Mouse (Mus musculus) embryo, embryonic 10.5 days (tissue): ENCODE data around the gene Wdr38.
"Not testable (repeated sequence)": the region's sequence is repeated elsewhere in the genome, so short reads cannot be mapped to it uniquely, and the experiment has no call there.

Experiments used
- DNase-seq: peaks from one replicate; pipeline ENCODE4 v3.0.0-alpha.2; 2015; ENCODE audit warnings: low spot score

Wdr38 gene

DNA sequence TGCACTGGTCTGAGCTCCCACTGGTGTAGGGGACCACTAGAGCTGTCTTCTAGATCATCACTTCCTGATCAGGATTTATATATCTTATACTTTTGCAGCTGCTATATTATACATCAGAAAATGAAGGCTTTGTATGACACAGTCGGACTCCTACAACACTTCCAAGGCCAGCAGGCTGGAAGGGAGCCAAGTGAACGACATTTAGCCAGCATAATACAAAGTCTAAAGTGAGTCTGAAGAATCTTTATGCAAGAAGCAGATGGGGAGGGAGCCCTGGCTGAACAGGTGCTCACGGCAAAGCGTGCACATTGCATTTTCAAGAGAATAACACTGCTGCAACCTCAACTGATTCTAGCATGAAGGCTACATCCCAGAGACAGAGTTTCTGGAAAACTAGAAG lies 4.8 kb upstream of the Wdr38 start:
- no peak for DNase-seq

DNA sequence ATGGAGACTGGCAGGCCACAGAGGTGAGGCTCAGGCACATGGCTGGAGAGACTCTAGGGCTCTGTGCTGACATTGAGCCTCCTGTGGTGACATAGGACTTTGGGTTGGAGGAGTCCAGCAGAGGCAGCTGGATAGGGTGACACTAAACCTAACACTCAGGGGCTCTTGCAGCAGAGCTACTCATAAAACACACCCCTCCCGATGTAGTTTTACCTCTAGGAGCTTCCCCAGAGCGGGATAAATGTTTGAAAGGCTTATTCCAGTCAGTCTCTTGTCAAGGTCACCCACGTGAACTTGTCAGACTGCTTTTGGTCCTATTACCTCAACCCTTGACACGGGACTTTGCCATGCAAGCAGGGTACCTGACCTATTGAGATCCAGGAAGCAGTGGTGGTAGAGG lies 2.1 kb downstream of the Wdr38 start:
- DNase-seq: no peak

DNA sequence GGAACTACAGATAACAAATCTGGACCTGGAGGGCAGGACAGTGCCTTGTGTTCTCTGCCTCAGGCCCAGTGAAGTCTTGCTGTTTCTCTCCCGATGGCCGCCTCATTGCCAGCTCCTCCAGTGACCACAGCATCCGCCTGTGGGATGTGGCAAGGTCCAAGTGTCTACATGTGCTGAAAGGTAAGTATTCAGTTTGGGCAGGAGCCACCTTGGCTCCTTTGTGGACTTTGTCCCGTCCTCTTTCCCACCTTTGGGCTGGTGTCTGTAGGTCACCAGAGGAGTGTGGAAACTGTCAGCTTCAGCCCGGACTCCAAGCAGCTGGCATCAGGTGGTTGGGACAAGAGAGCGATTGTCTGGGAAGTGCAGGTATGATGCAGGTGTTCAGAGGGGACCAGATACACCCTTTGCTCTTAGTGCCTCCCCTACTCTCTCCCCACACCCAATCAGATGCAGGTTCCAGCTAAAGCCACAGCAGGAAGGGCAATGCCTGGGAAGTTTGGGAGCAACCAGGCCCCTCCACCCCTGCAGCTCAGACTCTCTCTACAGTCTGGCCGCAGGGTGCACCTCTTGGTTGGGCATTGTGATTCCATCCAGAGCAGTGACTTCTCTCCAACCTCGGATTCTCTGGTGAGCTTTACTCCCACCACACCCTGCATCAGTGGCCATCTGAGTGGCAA lies 2.8 kb downstream of the Wdr38 start:
- DNase-seq: no peak

DNA sequence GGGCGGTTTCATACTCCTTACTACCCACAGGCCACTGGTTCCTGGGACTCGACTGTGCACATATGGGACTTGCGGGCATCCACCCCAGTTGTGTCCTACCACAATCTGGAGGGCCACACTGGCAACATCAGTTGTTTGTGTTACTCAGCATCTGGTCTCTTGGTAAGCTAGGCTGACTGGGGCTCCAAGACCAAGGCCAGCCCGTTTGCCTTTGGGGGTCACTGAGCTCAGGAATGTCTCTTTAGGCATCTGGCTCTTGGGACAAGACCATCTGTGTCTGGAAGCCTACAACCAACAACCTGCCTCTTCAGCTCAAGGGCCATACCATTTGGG lies 3.3 kb downstream of the Wdr38 start:
- no peak for DNase-seq

DNA sequence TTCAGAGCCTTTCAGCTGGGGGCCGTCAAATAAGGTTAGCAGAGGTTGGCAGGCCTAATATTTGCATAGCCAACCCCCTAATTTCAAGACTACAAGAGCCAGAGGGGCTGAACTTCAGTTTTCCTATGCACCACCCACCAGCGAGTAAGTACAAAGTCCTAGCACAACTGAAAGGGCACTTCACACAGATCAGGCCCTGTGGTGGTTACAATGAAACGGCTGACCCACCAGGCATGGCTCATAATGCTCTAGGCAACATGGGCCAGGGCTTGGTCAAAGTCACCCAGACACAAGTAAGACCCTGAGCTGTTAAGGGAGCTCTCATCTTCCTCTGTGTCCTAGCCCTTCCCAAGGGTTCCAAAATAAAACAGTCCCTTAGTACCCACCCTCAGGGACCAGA lies 4.6 kb downstream of the Wdr38 start:
- no peak for DNase-seq

DNA sequence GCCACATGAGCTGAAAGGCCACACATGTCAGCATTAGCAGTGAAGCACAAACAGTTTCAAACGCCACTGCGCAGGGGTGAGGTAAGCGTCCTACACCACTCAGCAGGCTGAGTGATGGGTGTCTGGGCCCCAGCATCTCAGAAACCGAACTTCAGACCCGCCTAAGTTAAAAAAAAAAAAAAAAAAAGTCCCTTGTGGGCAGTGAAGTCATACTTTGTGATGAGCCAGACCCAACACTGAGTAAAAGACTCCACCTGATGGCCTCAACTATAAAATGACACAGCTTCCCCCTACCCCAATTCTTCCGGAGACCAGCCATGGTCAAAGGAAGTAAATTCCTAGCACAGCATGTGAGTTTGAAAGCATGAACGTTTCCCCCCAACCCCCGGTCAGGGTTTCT lies 5.8 kb downstream of the Wdr38 start:
- no peak for DNase-seq

DNA sequence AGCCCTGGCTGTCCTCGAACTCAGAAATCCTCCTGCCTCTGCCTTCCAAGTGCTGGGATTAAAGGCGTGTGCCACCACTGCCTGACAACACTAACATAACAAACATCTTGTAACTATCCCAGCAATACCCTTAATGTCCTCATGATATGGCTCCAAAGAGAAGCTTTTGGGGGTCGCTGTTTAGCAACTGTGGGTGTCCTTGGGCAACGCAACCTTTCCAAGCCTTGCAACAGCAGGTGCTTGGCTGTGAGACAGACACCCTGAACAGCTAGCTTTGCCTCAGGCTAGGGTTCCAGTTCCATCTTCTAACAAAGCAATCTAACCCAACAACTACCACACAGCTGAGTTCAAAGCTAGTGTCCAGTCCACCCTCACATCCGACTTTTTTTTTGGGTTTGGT lies 6.2 kb downstream of the Wdr38 start:
- no peak for DNase-seq

DNA sequence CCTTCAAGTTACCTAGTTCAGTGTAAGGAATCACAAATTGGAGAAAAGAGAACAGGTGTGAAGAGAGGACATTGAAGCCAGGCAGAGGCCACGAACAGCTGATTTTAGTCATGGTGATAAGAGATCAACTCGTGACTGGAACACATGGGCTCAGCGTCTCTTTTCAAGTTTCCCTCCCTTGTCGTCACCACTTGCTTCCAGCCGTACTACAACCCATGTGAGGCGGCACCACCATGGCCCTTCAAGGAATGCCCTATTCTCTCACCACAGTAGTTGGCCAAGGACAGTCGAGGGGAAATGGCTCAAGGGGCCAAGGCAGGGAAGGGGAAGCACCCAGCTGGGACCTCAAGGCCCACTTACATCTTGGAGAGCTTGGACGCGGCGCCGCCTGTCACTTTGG lies 7.1 kb downstream of the Wdr38 start:
- DNase-seq: peak; percentile 38

DNA sequence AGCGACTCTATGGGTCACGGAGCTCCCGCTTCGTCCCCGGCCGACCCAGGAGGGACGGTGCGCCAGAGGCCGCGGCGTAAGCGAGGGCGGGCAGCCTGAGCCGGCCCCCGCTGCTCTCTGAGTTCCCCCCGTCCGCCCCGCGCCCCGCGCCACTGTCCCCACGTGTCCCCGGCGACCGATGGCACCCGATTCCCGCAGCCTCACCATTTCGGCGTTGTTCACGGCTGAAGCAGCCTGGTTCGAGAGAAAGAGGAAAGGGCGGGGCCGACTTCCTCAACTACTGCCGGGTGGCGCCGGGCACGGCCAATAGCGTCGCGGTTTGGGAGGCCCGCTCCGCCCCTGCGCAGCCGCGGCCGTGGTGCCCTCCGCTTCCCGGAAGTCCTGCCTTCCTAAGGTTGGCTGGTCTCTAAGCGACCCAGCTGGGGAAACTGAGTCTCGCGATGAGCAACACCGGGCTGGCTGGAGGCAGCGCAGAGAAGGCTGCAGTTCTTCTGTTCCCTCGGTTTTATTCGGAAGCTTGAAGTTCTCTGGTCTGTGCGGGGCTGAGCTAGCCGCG lies 7.7 kb downstream of the Wdr38 start, which contains the start of gene Arpc5l:
Gene Arpc5l (plus strand): TSS at position 469 of the 556 bp plus-strand sequence.
- peak; percentile 97 for DNase-seq

DNA sequence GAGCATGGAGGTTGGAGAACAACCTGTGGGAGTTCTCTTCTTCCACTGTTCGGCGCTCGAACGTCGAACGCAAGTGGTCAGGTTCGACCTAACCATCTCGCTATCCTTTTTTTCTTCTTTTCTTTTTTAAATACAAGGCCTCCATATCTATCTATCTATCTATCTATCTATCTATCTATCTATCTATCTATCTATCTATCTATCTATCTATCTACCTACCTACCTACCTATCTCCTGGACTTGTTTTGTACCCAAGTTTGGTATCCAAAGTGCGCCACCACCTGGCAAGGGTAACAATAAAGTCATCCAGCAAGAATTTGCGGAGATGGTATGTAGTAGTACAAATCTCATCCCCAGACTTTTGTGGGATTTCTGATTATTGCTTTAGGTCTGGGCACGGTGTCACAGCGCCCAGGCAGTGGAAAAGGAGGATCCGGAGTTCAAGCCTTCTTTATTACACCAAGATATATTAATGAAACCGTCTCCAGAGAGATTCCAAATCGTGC lies 8.4 kb downstream of the Wdr38 start, which contains the start of gene Rpl35:
Gene Rpl35 (minus strand): TSS at position 51 of the 506 bp plus-strand sequence.
- DNase-seq: peak; percentile 67

DNA sequence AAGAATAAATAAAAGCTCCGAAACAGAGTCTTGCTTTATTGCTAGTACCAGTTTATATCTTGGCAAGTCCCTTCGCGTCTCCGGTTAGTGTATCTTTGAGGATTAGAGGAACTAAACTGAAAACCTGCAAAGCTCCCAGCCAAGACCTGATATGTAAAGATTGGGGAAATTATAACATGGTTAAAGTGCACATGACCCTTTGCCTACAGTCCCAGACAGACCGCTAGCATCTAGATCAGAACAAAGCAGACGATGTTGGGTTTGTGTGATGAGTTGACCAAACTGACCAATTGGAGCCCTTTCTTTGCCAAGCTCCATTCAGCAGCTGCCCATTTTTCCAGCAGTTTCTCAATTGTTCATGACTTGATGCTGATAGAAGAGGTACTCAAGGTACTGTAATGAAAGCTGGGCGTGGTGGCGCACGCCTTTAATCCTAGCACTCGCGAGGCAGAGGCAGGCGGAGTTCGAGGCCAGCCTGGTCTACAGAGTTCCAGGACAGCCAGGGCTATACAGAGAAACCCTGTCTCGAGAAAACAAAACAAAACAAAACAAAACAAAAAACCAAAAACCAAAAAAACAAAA lies 9.0 kb downstream of the Wdr38 start:
- no peak for DNase-seq

DNA sequence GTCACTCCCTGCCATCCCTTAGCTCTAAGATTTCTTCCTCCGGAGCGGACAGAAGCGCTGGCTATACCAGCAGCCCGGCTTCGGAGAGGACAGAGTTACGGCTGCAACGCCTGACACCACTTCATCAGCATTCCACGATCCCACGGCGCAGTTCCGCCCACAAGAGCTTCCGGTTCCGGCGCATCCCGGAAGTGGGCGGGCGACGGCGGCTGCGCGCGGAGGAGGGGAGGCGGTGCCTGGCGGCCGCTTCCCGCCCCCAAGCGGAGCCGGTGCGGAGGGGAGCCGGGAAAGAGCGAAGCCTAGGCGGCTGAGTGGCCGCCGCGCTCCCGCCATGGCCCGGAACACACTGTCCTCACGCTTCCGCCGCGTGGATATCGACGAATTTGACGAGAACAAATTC lies 10.6 kb downstream of the Wdr38 start:
- peak; percentile 95 for DNase-seq

DNA sequence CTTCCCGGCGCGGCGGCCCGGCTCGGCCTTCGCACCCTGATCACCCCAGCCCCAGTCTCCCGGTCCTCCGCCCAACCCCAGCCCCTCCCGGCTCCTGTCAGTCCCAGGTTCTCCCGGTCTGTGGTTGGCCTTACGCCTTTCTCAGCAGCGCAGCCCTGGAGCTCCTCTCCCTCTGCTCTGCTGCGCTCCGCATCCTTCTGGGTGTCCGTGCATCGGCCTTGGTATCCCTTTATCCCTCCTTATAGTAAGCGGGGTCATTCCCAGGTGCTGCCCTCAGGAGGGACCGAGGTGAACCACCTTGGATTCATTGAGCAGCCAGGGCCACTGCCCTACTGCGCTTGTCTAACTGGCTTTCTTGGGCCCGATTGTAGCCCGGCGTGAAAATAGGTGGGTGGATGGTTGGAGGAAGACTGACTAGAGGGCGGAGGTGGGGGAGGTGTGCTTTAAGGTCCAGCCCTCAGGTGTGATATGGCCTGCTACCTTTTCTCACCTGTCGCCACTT lies 11.1 kb downstream of the Wdr38 start:
- DNase-seq: no peak

DNA sequence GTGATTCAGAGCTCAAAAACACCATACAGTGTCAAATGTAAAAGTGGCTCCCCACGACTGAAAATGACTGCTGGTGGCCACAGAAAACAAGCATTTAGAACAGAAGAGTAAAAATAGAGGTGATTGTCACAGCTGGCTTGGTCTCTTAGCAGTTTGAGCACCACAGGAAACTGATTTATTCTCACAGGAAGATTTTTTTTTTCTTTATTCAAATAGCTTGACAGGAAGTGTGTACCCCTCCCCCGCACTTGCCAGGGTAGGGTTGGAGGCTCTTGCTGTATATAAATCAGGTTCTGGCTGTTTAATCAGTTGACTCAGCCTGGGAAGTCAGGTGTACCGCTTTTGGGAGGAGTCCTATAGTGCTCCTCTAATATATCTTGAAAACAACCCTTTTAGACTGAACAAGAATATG lies 11.7 kb downstream of the Wdr38 start:
- peak; percentile 45 for DNase-seq

DNA sequence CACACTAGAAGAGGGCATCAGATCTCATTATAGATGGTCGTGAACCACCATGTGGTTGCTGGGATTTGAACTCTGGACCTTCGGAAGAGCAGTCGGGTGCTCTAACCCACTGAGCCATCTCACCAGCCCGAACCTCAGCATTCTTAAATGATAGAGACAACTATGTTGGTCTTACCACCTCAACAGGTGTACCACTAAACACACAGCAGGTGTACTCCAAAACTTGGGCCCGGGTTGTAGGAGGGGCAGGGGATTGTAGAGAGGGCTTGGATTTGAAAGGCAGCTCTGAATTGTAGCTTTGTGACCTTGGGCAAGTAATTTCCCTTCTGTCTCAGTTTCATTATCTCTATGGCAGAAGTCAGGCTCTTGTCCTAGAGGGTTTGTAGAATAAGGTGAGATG lies 12.9 kb downstream of the Wdr38 start:
- not testable (repeated sequence) for DNase-seq

DNA sequence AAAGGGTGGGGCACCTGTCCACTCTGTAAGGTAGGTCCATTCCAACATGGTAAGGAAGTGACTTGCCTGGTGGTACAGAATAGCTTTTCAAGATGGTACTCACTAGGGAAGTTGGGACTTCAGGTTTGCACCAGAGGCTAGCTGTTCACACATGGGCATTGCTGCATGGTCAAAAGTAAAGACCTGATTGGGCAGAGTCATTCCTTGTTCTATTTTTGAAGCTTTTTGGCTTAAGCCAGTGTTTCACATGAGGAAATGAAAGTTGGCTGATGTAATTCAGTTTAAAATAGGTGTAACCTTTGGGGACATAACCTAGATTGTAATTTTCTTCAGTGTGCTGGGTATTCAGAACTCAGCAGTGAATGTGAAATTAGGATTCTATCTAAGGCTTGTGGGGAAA lies 14.0 kb downstream of the Wdr38 start:
- no peak for DNase-seq

DNA sequence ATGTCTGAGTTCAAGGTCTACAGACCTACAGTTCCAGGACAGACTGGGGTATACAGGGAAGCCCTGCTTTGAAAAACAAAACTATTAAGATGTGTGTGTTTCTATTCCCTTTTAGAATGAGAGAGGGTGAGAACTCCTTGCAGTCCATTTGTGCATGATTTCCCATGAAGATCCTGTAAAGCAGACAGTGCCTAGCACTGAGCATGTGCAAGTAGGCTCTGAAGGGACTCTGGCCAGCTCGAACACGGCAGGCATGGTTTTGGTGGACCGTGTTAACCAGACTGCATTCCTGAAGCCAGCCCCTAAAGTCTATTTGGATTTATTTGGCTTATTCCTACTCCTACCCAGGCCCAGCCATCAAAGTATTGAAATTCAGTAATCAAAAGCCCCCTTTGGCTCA lies 14.7 kb downstream of the Wdr38 start:
- no peak for DNase-seq

DNA sequence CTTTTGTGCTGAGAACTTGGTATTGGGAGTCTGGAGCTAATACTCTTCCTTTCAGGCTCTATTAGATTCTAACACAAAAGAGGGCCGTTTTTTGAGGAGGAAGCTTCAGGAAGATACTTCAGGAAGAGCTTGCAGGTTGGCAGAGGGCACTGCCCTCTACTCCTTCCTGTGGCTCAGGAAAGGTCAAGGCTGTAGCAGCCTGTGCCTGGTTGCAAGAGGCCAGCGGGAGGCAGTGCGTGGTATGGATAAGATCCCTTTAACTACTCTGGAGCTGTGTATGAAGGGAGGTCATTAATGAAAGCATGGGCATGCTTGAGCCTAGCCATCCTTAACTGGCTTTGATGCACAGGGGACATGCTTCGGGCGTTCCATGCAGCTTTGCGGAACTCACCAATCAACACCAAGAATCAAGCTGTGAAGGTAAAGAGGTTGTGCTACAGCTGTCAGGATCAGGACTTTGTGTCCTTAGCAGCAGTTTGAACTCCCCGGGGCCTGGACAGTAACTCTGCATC lies 15.5 kb downstream of the Wdr38 start:
- DNase-seq: no peak

DNA sequence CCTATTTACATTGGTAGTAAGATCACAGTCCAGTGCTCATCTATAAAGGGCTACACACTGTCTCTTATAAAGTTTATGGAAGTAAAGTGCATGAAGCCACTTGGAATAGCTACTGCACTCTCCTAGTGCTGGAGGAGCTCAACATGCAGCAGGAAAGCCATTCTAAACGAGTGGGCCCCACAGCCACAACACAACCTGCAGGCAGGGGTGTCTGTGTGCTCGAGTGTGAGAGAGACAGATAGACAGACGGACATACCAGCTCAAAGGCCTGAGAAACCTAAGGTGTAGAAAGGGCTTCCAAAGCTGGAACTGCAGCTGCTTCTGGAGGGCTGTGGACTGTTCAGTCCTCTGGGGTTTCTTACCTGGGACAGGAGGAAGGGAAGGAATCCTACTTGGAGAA lies 19.3 kb downstream of the Wdr38 start:
- DNase-seq: no peak

DNA sequence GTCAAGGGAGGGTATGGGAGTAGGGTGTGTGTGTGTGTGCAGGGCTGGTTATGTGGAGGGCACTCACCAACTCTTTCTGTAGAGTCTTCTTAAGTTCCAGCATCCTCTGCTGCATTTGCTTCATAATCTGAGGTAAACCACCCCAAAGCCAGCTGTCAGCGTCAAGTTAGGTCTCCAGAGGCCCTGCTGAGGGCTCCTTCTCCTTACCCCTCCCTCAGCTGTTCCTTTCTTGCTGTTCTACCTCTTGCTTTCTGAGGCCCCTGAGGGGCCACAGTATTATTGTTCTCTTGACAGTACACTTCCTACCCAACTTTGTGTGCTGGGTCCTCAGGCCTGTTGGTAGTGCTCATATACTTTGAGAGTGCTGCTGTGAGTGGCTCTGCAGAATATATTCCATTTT lies 22.7 kb downstream of the Wdr38 start:
- DNase-seq: no peak

DNA sequence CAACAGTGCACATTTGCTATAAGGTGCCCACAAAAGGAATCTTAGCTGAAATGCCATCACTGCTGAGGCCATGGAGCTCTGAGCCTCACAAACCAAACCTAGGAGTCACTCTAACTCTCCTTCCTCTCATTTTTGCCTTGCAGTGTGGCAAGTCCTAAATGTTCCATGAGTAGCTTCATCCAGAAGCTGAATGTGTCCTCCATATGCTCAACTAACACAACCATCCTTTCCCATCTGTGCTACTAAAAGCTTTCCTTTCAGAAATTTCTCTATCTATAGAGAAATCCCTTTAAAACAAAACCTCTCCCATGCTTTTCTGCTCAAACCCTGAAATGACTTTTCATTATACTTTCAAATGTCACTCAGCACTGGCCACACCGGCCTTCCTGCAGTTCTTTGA lies 34.3 kb downstream of the Wdr38 start:
- DNase-seq: no peak

DNA sequence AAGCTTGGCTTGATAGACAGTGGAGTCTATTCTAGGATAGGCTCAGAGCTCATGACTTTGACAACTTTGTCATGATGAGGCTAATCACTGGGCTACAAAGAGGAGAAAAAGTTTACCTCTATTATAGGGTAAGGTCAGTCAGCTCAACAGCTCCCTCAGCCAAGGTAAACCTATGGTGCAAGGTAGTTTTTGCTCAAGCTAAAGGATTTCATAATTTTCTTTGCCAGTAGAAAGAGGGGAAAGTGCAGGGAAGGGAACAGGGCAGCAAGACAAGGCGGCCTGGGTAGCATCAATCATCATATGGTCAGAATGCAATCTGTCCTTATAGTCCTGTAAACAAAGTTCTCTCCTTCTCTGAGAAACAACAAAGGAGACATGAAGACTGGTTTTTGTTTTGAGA lies 42.9 kb downstream of the Wdr38 start:
- DNase-seq: no peak

DNA sequence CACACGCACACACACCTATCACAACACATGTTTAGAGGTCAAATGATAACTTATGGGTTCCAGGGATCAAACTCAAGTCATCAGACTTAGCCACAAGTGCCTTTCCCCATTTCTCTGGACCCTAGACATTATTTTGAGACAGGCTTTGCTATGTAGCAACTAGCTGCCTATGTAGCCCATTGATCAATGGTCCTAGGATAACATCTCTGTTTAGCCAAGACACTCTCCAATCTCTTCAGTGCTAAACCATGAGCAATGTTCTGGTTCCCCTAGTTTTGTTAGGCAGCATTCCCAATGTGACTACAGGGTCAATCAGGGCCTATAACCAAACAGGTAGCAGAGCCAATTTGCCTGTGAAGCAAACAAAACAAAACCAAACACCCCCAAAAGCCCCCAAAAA lies 51.2 kb downstream of the Wdr38 start:
- no peak for DNase-seq
